Mouse (Mus musculus) liver, embryonic 14.5 days (tissue): ENCODE results near the gene Stip1. TPM values are rescaled to one million over a fixed set of nuclear protein-coding genes. Genes with fewer than 3 reads are reported as not detected.
"Not testable (repeated sequence)": the region's sequence is repeated elsewhere in the genome, so short reads cannot be mapped to it uniquely, and the experiment has no call there.

ENCODE experiments used
- ATAC-seq: fragments of 200-750 bp; cut with Nextera tagmentation; 2 replicates; pipeline ENCODE4 v1.8.0; 2017; ENCODE audit warnings: moderate number of reproducible peaks, mild to moderate bottlenecking, moderate library complexity; ENCODE audit not compliant: insufficient read depth
- DNase-seq, 3 experiments: peaks; one replicate each; pipeline ENCODE4 v3.0.0-alpha.2; 2012 to 2013; ENCODE audit warnings: low read depth in 3 of 3, low spot score in 3 of 3
- H3K27ac ChIP-seq: fragments of 300-500 bp; sonication (generic); 2 replicates; pipeline ENCODE4 v1.5.1; 2014; ENCODE audit warnings: moderate library complexity, mild to moderate bottlenecking, control low read depth, inconsistent platforms
- H3K27me3 ChIP-seq: fragments of 300-500 bp; sonication (generic); 2 replicates; pipeline ENCODE4 v1.6.1; 2014; ENCODE audit warnings: mild to moderate bottlenecking, low read length, moderate library complexity; ENCODE audit not compliant: control insufficient read depth, insufficient read depth
- H3K36me3 ChIP-seq: fragments of 300-500 bp; sonication (generic); replicated peaks from 2 replicates; pipeline ENCODE4 v1.6.1; 2014; ENCODE audit warnings: low read depth; ENCODE audit not compliant: control insufficient read depth, insufficient read depth
- H3K4me1 ChIP-seq, 2 experiments: fragments of 200-500 bp in 1 of 2; fragments of 300-500 bp in 1 of 2; sonication (generic) in 1 of 2; replicated peaks; 2 replicates each; pipeline ENCODE4 v1.6.1; 2012 to 2014; ENCODE audit warnings: antibody characterized with exemption in 1 of 2, inconsistent platforms in 1 of 2, low read length in 1 of 2; ENCODE audit not compliant: control insufficient read depth in 2 of 2, insufficient read depth in 2 of 2
- H3K4me2 ChIP-seq: fragments of 300-500 bp; sonication (generic); 2 replicates; pipeline ENCODE4 v1.6.1; 2014; ENCODE audit warnings: low read depth, mild to moderate bottlenecking, control low read depth, moderate library complexity
- H3K4me3 ChIP-seq, 2 experiments: fragments of 200-500 bp in 1 of 2; fragments of 300-500 bp in 1 of 2; sonication (generic) in 1 of 2; 2 replicates each; pipeline ENCODE4 v1.5.1; 2012 to 2014; ENCODE audit warnings: low read depth in 2 of 2, low read length in 2 of 2, mild to moderate bottlenecking in 2 of 2, control low read depth in 1 of 2, inconsistent platforms in 1 of 2, moderate library complexity in 1 of 2; ENCODE audit not compliant: insufficient read depth in 1 of 2
- H3K9ac ChIP-seq: fragments of 300-500 bp; sonication (generic); replicated peaks from 2 replicates; pipeline ENCODE4 v1.6.1; 2014; ENCODE audit warnings: mild to moderate bottlenecking, control low read depth, moderate library complexity
- H3K9me3 ChIP-seq: fragments of 300-500 bp; sonication (generic); 2 replicates; pipeline ENCODE4 v1.6.1; 2016; ENCODE audit warnings: low read length, mixed read lengths; ENCODE audit not compliant: control insufficient read depth
- CTCF ChIP-seq: IDR thresholded peaks from 2 replicates; pipeline ENCODE4 v1.5.1; 2016; ENCODE audit warnings: antibody characterized with exemption, low read depth, control low read depth
- EP300 ChIP-seq: IDR thresholded peaks from 2 replicates; pipeline ENCODE4 v1.6.1; 2016; ENCODE audit warnings: antibody characterized with exemption, low read depth
- WGBS: fragments of 180-500 bp; shearing (Covaris S2); extraction: QIAGEN DNeasy Blood & Tissue Kit; methylation state at CpG from one replicate; pipeline ENCODE4 v1.1.7; 2014; ENCODE audit not compliant: insufficient replicate concordance; 5-methylcytosine and 5-hydroxymethylcytosine counted together
- polyA plus RNA-seq, 2 experiments: library from polyadenylated mRNA; depleted of rRNA in 1 of 2; stranded (reverse) in 1 of 2; unstranded in 1 of 2; fragments of >200 nt; fragmentation: Nextera tagmentation in 1 of 2; extraction: Ambion mirVana in 1 of 2; gene quantifications; 2 replicates each; pipeline versions ENCODE4 v1.2.1 to v1.2.3; 2012 to 2014

Gene Stip1
- polyA plus RNA-seq, 2 experiments: 86.2 to 113 TPM

GRCm38 (mm10) chr19:7057126-7057721 lies 17.5 kb upstream of the Stip1 start:
- DNase-seq (no peak), ATAC-seq (peak; percentile 30; the same call in 1 of the 2 replicates)
- peaks cover 8% of the 10 kb centered on the region in 2 experiments; a peak in 3 of 4 replicates for H3K4me1 ChIP-seq
- peak overlapping the region; percentile 87 for H3K4me2 ChIP-seq
- H3K9me3 ChIP-seq: no peaks in the 10 kb centered on the region
- TF ChIP-seq CTCF: no peak
- TF ChIP-seq EP300: no peak
- no peak overlapping the region; the same call in 1 of the 2 replicates for H3K27ac ChIP-seq
- peak overlapping the region; percentile 67 for H3K9ac ChIP-seq
- no peaks in the 10 kb centered on the region for H3K27me3 ChIP-seq
- H3K36me3 ChIP-seq: no peaks in the 10 kb centered on the region
- WGBS: 2% methylated on average over 16 of the region's 16 CpGs
- peak overlapping the region; percentile 62 to 71 for H3K4me3 ChIP-seq

- WGBS: under 1% methylated on average over 71 of the region's 72 CpGs
- Histone ChIP-seq H3K27ac (no peak within 1 kb of the TSS; the same call in 1 of the 2 replicates), H3K27me3 (no peaks in the 10 kb centered on the region), H3K9me3 (no peaks in the 10 kb centered on the region), H3K4me2 (peak within 1 kb of the TSS; percentile 87), H3K4me1 (peaks cover 8% of the 10 kb centered on the region in 2 experiments; a peak in 3 of 4 replicates), H3K9ac (peak within 1 kb of the TSS; percentile 67), H3K36me3 (no peaks in the 10 kb centered on the region), H3K4me3 (peak within 1 kb of the TSS; percentile 62 to 71)
- ATAC-seq: peak; percentile 80
- TF ChIP-seq CTCF (no peak), EP300 (no peak)
- DNase-seq: peak in 1 of 3 experiments; percentile 50
Measured at GRCm38 (mm10) chr19:7056248-7057087, 16.7 kb upstream of the Stip1 start, which contains the start of gene Macrod1. Gene Macrod1 (plus strand): TSS chr19:7056810.

DNA sequence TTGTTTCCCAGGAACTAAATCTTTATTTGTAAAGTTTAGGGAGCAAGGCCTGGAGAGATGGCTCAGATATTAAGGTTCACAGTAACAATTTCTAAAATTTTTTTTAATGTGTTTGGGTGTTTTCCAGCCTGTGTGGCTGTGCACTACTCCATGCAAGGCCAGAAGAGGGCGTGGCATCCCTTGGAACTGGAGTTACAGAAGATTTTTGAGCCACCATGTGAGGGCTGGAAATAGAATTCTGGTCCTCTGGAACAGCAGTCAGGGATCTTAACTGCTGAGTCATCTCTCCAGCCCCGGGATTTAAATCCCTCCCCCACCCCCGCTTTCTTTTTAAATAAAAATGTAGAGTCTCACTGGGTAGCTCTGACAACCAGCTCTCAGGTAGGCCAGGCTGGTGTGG lies 15.4 kb upstream of the Stip1 start:
- DNase-seq (no peak), ATAC-seq (no peak)

DNA sequence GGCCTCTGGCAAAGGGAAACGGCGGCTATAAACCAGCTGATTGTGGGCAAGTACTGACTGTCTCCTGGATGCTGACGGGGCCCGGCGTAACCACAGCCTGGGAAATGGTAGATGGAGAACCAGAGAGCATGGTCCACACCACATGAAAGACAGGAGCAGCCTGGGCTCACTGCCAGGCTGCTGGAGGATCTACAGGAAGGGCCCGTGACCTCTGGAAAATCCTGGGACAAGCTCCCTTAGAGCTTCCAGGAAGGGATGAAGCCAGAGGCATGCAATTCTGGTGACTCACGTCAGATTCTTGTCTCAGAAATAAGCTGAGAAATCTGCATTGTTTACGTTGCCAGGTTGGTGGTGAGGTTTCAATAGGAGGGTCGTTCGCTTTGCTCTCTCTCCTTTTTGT lies 15.0 kb upstream of the Stip1 start:
- Histone ChIP-seq H3K9me3 (no peaks in the 10 kb centered on the region), H3K36me3 (no peaks in the 10 kb centered on the region), H3K9ac (no peak overlapping the region), H3K27me3 (no peaks in the 10 kb centered on the region), H3K4me2 (no peak overlapping the region), H3K27ac (no peak overlapping the region), H3K4me1 (peaks cover 8% of the 10 kb centered on the region in 2 experiments; a peak in 3 of 4 replicates), H3K4me3 (no peak overlapping the region)
- WGBS: 60% methylated on average over 10 of the region's 10 CpGs
- no peak for TF ChIP-seq EP300
- TF ChIP-seq CTCF: no peak
- ATAC-seq (no peak), DNase-seq (no peak)

More for the DNA sequence above, 15.4 kb upstream of the Stip1 start:
- peaks cover 8% of the 10 kb centered on the region in 2 experiments; a peak in 3 of 4 replicates for H3K4me1 ChIP-seq
- no peaks in the 10 kb centered on the region for H3K27me3 ChIP-seq
- H3K27ac ChIP-seq: no peak overlapping the region
- 36% methylated on average over 3 of the region's 3 CpGs for WGBS
- no peak overlapping the region for H3K9ac ChIP-seq
- H3K4me2 ChIP-seq: no peak overlapping the region
- TF ChIP-seq CTCF (no peak; the same call in 1 of the 2 replicates), EP300 (no peak)
- no peaks in the 10 kb centered on the region for H3K36me3 ChIP-seq
- no peak overlapping the region for H3K4me3 ChIP-seq
- H3K9me3 ChIP-seq: no peaks in the 10 kb centered on the region

GRCm38 (mm10) chr19:7053382-7053781 lies 13.6 kb upstream of the Stip1 start:
- 71% methylated on average over 4 of the region's 4 CpGs for WGBS
- DNase-seq, H3K36me3 ChIP-seq, H3K4me2 ChIP-seq, H3K4me1 ChIP-seq, H3K4me3 ChIP-seq, H3K9me3 ChIP-seq, H3K27ac ChIP-seq, H3K27me3 ChIP-seq, H3K9ac ChIP-seq, ATAC-seq: not testable (repeated sequence)
